Mouse (Mus musculus) ES-E14 (cell line): Measurements from ENCODE around the gene Gm28047. TPM values are rescaled to one million over a fixed set of nuclear protein-coding genes. Genes with fewer than 3 reads are reported as not detected.

Experiments
- DNase-seq: peaks from one replicate; pipeline ENCODE4 v3.0.0-alpha.2; 2013; ENCODE audit warnings: low read depth, low spot score
- H3K27ac ChIP-seq: 2 replicates; pipeline ENCODE4 v1.5.1; 2012; ENCODE audit warnings: low read depth, mild to moderate bottlenecking, low read length, moderate library complexity, mixed read lengths; ENCODE audit not compliant: poor library complexity, insufficient read depth, severe bottlenecking
- H3K36me3 ChIP-seq: 2 replicates; pipeline ENCODE4 v1.6.1; 2012; ENCODE audit warnings: mild to moderate bottlenecking, low read length, moderate library complexity, mixed read lengths; ENCODE audit not compliant: control insufficient read depth, poor library complexity, insufficient read depth, severe bottlenecking
- H3K4me1 ChIP-seq, 2 experiments: fragments of 150-350 bp in 1 of 2; sonication (generic) in 1 of 2; 2 replicates each; pipeline ENCODE4 v1.6.1; 2012; ENCODE audit warnings: low read length in 2 of 2, mild to moderate bottlenecking in 1 of 2, mixed read lengths in 1 of 2; ENCODE audit not compliant: control insufficient read depth in 2 of 2, insufficient read depth in 2 of 2, poor library complexity in 1 of 2
- H3K4me3 ChIP-seq, 2 experiments: fragments of 150-350 bp in 1 of 2; sonication (generic) in 1 of 2; 2 replicates each; pipeline ENCODE4 v1.5.1; 2012; ENCODE audit warnings: low read length in 2 of 2, low read depth in 1 of 2, mild to moderate bottlenecking in 1 of 2, mixed read lengths in 1 of 2; ENCODE audit not compliant: insufficient read depth in 1 of 2, poor library complexity in 1 of 2, severe bottlenecking in 1 of 2
- H3K9ac ChIP-seq: 2 replicates; pipeline ENCODE4 v1.6.1; 2012; ENCODE audit warnings: low read depth, mild to moderate bottlenecking, low read length, mixed read lengths; ENCODE audit not compliant: poor library complexity, insufficient read depth, severe bottlenecking
- H3K9me3 ChIP-seq: fragments of 150-350 bp; sonication (generic); 2 replicates; pipeline ENCODE4 v1.6.1; 2012; ENCODE audit warnings: low read depth, mild to moderate bottlenecking, low read length; ENCODE audit not compliant: control insufficient read depth, insufficient read depth
- CHD2 ChIP-seq: IDR thresholded peaks from 2 replicates; pipeline ENCODE4 v1.6.1; 2014; ENCODE audit warnings: mild to moderate bottlenecking, low read depth, low read length, inconsistent platforms
- HCFC1 ChIP-seq: IDR thresholded peaks from 2 replicates; pipeline ENCODE4 v1.6.1; 2012; ENCODE audit warnings: low read length, inconsistent platforms, borderline replicate concordance; ENCODE audit not compliant: insufficient read depth
- MAFK ChIP-seq: IDR thresholded peaks from 2 replicates; pipeline ENCODE4 v1.6.1; 2014; ENCODE audit warnings: mild to moderate bottlenecking, low read depth, low read length, inconsistent platforms; ENCODE audit not compliant: insufficient read depth
- ZC3H11A ChIP-seq: IDR thresholded peaks from 2 replicates; pipeline ENCODE4 v1.6.1; 2012; ENCODE audit warnings: low read depth, mild to moderate bottlenecking, inconsistent platforms, low read length, borderline replicate concordance
- ZNF384 ChIP-seq: IDR thresholded peaks from 2 replicates; pipeline ENCODE4 v1.6.1; 2012; ENCODE audit warnings: low read depth, low read length, inconsistent platforms
- in situ Hi-C, 2 experiments: fragments of 600-800 bp; cut with MboI; formaldehyde crosslinking; loops; one replicate each; pipeline ENCODE4 v1.15.1; 2025; ENCODE audit warnings: low sequenced_read_pairs in 2 of 2, inconsistent platforms in 1 of 2; ENCODE audit not compliant: unreplicated experiment in 2 of 2
- total RNA-seq: library from RNA; depleted of rRNA; stranded (reverse); fragments of 300-350 nt; gene quantifications from 2 replicates; pipeline ENCODE4 v1.2.3, GENCODE M21; 2012

The Gm28047 gene
- total RNA-seq, 1 experiment = not detected

- Histone ChIP-seq H3K4me3 (no peak overlapping the region), H3K9me3 (no peaks in the 10 kb centered on the region), H3K27ac (no peak overlapping the region), H3K36me3 (peaks cover 59% of the 10 kb centered on the region), H3K4me1 (peaks cover 0 to 8% of the 10 kb centered on the region in 2 experiments; a peak in 2 of 4 replicates), H3K9ac (no peak overlapping the region)
- in situ Hi-C loops = loop anchor here in 1 of 2 experiments (25.0 kb wide), 1 partner anchor 413 kb away; no protein-coding TSS in a partner anchor
- DNase-seq = no peak
- TF ChIP-seq HCFC1 (no peak), ZNF384 (no peak)
These were observed 125.0 kb downstream of the Gm28047 start for GRCm38 (mm10) chr15:102499851-102500250.

DNA sequence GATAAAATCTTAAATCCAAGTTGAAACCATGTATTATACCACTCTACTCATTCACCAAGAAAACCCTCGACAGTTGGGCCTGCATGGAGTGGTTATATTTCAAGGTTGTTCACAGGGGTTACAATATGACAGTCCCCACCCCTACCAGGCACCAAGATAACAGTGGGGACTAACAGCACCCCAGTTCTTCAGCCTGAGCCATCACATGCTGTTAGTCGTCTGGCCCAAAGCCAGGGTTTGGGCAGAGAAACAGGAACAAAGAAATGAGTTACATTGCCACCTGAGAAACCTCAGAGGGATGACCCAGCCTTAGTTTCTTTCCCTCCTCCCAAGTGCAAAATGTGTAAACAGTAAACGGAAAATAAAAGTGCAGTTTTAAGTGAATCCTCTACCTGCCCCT lies 125.5 kb downstream of the Gm28047 start:
- Histone ChIP-seq H3K27ac (no peak overlapping the region), H3K9ac (no peak overlapping the region), H3K4me3 (no peak overlapping the region), H3K9me3 (no peaks in the 10 kb centered on the region), H3K4me1 (peaks cover 0 to 8% of the 10 kb centered on the region in 2 experiments; a peak in 2 of 4 replicates), H3K36me3 (peaks cover 58% of the 10 kb centered on the region)
- in situ Hi-C loops = loop anchor here in 1 of 2 experiments (25.0 kb wide), 1 partner anchor 412 kb away; no protein-coding TSS in a partner anchor
- TF ChIP-seq ZC3H11A (no peak), CHD2 (no peak), ZNF384 (no peak), HCFC1 (no peak), MAFK (no peak)
- no peak for DNase-seq

DNA sequence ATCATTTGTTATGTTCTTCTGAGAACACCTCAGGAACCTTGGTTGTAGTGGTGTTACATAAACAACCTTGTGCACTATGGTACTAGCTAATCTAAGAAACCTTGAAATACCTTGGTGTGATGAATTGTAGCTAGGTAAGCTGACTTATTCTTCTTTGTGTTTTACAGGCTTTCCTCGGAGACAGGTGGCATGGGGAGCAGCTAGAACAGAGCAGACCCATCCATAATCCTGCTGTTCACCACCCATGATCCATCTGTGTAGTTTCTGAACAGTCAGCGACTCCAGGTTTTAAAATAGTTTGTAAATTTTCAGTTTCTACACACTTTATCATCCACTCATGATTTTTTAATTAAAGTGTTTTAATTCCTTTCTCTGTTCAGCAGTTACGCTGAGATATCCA lies 126.5 kb downstream of the Gm28047 start:
- Histone ChIP-seq H3K4me1 (peaks cover 0 to 8% of the 10 kb centered on the region in 2 experiments; a peak in 2 of 4 replicates), H3K36me3 (peaks cover 52% of the 10 kb centered on the region), H3K9ac (no peak overlapping the region), H3K9me3 (no peaks in the 10 kb centered on the region), H3K27ac (no peak overlapping the region), H3K4me3 (no peak overlapping the region)
- in situ Hi-C loops = loop anchor here in 1 of 2 experiments (25.0 kb wide), 1 partner anchor 411 kb away; no protein-coding TSS in a partner anchor
- TF ChIP-seq MAFK = no peak
- no peak for TF ChIP-seq CHD2
- no peak for TF ChIP-seq ZC3H11A
- TF ChIP-seq HCFC1 = no peak
- TF ChIP-seq ZNF384 = no peak
- no peak for DNase-seq

GRCm38 (mm10) chr15:102487664-102488063 lies 137.2 kb downstream of the Gm28047 start:
- DNase-seq = no peak
- no peak overlapping the region for H3K9ac ChIP-seq
- H3K9me3 ChIP-seq = no peaks in the 10 kb centered on the region
- peaks cover 0 to 4% of the 10 kb centered on the region in 2 experiments; a peak in 1 of 4 replicates for H3K4me1 ChIP-seq
- peaks cover 45% of the 10 kb centered on the region for H3K36me3 ChIP-seq
- H3K27ac ChIP-seq = no peak overlapping the region
- TF ChIP-seq ZNF384 = no peak
- no peak for TF ChIP-seq ZC3H11A
- TF ChIP-seq CHD2 = no peak
- no peak for TF ChIP-seq HCFC1
- no peak for TF ChIP-seq MAFK
- no peak overlapping the region for H3K4me3 ChIP-seq
- in situ Hi-C loops = loop anchor here (10.0 to 25.0 kb wide), 3 partner anchors 183 to 403 kb away; no protein-coding TSS in a partner anchor

DNA sequence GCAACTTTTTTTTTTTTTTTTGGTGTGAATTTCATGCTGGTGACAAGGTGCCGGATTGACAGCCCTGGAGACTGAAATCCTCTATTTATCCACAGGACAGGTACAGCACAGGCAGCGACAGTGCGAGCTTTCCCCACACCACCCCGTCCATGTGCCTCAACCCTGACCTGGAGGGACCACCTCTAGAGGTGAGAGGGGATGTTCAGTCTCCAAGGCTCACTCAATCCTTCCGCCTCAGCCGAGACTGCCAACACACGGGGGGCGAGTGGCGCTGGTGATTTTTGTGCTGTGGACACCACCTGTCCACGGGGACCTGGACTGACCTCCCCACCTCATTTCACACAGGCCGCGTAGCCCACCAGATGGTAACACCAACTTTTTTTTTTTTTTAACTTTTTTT lies 139.0 kb downstream of the Gm28047 start:
- no peak overlapping the region; the same call in 1 of the 2 replicates for H3K9ac ChIP-seq
- H3K4me1 ChIP-seq = peaks cover 0 to 4% of the 10 kb centered on the region in 2 experiments; a peak in 1 of 4 replicates
- 0 out of 2 replicates have a peak, but pooled peaks have one; percentile 7 for TF ChIP-seq ZNF384
- no peak for TF ChIP-seq HCFC1
- H3K4me3 ChIP-seq = no peak overlapping the region
- H3K27ac ChIP-seq = no peak overlapping the region
- no peaks in the 10 kb centered on the region for H3K9me3 ChIP-seq
- in situ Hi-C loops = loop anchor here (10.0 to 25.0 kb wide), 3 partner anchors 181 to 401 kb away; no protein-coding TSS in a partner anchor
- DNase-seq = no peak
- peaks cover 49% of the 10 kb centered on the region for H3K36me3 ChIP-seq
